Mouse (Mus musculus) stomach, postnatal 0 days (tissue): ENCODE results near the gene Fmnl1.

ENCODE experiments used
- CTCF ChIP-seq: IDR thresholded peaks from 2 replicates; pipeline ENCODE4 v1.5.1; 2016; ENCODE audit warnings: antibody characterized with exemption, low read depth, mild to moderate bottlenecking, moderate library complexity
- EP300 ChIP-seq: optimal IDR thresholded peaks from 2 replicates; pipeline ENCODE3; 2016; ENCODE audit warnings: antibody characterized with exemption

DNA sequence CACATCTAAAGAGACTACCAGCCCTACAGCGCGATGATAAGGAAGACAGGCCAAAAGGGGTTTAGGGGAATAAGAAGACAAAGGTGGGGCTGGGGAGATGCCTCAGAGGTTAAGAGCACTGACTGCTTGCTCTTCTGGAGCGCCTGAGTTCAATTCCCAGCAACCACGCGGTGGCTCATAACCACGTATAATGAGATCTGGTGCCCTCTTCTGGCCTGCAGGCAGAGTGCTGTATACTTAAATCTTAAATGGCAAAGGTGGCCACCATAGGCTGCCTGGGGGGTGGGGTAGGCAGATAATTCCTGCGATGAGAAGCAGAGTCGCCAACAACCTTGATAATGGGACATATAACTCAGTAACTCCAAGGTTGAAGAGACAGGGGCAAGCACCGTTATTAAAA, 66.8 kb downstream of the Fmnl1 start:
- TF ChIP-seq CTCF (peak; percentile 47), EP300 (no peak)
